Mouse (Mus musculus) olfactory bulb, adult 2 months (tissue): ENCODE data around the gene Pycr1.

ENCODE experiments used
- CTCF ChIP-seq: fragments of 200-500 bp; IDR thresholded peaks from 2 replicates; pipeline ENCODE4 v1.5.1; 2012; ENCODE audit warnings: low read depth, mild to moderate bottlenecking, low read length, moderate library complexity; ENCODE audit not compliant: insufficient read depth
- POLR2A ChIP-seq: fragments of 200-500 bp; IDR thresholded peaks from 2 replicates; pipeline ENCODE4 v1.6.1; 2012; ENCODE audit warnings: mild to moderate bottlenecking, low read depth, low read length, moderate library complexity; ENCODE audit not compliant: insufficient read depth

- TF ChIP-seq CTCF (no peak), POLR2A (no peak)
Observed at GRCm38 (mm10) chr11:120616617-120617294, 26.8 kb downstream of the Pycr1 start.
